Mouse (Mus musculus) liver, adult (tissue): Measurements from ENCODE around the gene Gm21964.

Source experiments
- GATA4 ChIP-seq: IDR thresholded peaks from 2 replicates; pipeline ENCODE4 v1.6.1; 2014; ENCODE audit warnings: mild to moderate bottlenecking, low read length; ENCODE audit not compliant: insufficient replicate concordance

Gm21964 gene

DNA sequence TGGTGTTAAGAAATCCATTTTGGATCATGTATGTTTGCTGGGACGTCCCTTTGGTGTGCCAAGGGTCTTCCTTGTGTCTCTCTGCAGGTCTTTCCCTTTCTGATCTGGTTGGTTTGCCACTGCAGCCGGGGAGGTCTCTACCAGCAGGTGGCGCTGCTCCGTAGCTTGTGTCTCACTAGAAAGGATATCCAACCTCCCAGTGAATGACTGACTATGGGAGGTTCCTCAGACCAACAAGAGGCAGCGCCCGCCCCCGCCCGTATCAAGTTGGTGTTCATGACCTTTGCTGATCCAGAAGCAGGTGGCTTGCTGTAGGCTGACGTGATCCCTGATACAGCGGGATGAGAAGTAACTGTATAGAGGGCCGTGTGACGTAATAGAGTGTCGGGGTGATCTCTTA, 29.5 kb downstream of the Gm21964 start:
- no peak for TF ChIP-seq GATA4

DNA sequence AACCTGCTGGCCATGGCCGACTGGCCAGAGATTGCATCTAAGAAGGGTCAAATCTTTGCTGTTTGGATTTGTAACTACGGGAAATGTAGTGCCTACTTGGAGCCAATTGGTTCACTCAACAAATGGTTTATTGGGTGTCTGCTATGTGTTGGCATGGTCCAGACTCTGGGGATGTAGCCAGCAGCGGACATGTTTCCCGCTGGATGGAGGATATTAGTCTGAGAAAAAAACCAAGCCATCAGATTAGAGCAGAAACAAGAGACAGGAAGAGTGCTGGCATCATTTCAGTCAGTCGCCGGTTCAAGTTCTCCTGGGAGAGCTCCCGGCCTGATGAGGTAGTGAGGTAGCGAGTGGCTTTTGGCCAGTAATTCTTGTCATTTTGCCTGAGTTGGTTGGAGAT, 33.2 kb downstream of the Gm21964 start:
- no peak for TF ChIP-seq GATA4

- TF ChIP-seq GATA4: no peak
These were observed 34.5 kb downstream of the Gm21964 start for GRCm38 (mm10) chr8:110135515-110135914.

DNA sequence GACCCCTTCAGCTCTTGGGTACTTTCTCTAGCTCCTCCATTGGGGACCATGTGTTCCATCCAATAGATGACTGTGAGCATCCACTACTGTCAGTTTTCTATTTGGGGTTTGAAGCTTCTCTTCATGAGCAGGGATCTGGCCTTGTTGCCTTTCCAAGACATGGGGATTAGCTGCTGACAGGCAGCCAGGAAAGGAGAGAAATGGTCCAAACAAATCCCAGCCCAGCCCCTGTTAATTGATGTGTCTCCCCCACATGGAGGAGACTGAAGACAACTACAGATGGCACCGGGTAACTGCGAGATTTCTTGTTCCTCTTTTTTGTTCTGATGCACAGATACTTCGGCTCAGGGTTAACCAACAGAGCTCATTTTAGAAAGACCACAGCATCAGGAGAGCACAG, 39.1 kb downstream of the Gm21964 start:
- TF ChIP-seq GATA4: no peak

DNA sequence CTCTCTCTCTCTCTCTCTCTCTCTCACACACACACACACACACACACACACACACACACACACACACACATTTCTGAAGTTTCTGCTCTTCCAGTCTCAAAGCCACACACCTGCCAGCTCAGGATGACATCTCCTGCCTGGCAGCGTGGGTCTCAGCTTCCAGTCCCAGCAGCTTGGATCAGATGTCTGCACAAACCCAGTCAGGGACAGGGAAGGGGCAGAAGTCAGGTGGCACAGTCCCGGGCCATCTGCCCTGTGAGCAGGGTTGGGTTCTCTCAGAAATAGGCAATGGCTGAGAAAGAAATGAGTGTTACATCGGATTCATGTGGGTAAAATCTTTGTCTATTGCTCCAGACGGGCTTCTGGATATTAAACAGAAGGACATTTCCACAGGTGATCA, 39.8 kb downstream of the Gm21964 start:
- no peak for TF ChIP-seq GATA4

DNA sequence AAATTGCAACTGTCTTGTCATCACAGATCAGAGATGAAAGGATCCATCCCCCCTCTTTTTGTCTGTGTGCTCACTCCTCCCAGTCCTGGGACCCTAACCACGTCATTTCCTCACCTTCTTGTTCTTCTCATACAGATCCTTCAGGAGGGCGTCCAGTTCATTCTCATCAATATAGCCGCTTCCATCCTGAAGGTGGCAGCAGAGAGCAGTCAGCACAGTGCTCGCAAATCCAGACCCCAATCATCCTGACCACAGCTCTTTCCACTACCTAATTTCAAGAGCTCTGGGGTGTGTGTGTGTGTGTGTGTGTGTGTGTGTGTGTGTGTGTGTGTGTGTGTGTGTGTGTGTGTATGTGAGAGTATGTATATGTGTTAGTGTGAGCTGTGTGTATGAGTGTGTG, 44.5 kb downstream of the Gm21964 start:
- TF ChIP-seq GATA4: no peak

- TF ChIP-seq GATA4: no peak
These were observed 51.9 kb downstream of the Gm21964 start for GRCm38 (mm10) chr8:110152951-110153350.
